ENCODE assay signal across 20 mouse cellular contexts in the genomic region with DNA sequence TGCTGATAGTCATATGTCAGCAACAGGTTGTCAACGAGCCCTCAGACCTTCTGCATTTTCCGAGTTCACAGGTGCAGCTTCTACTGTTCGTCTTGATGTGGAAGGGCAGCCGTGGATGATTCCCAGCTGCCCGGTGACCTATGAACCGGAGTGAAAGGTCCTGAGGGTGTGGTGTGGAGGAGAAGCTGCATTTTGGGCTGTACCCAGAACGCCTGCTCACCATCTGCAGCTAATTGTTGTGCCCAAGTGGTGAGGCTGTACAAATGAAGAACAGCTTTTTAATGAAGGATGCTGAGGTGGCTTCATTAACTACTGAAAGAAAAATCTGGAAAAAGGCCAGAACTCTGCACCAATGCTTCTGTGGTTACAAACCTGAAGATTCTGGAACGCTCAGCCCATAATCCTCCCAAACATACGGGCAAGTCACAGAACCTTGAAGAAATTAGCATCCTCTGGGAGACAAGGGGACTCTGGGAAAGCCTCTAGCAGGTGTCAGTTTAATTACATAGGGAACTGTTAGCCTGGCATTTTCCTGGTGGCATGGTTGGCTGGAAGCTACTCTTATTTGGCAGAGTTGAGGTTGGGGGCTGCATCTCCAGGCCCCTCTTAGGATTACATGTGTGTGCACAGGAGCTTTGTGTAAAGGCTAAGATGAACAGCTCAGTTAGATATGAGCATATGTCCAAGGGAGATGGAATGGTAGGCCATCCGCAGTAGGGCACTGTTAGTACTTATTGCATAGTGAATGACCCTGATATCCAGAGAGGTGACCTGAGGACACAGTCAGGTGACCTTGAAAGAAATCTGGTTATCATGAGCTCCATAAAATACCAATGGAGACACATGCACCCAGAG. TPM values are rescaled to one million over a fixed set of nuclear protein-coding genes. Genes with fewer than 3 reads are reported as not detected.
A peak's percentile ranks its signal among the peaks of the same experiment; 100 is the strongest.
DNase-seq lines count a peak whose midpoint lies in the region; TF ChIP-seq lines count a peak whose summit lies in the region.
"Had no signal": no experiment of that assay in that cellular context is flagged by ENCODE, and none has a peak within 500 bp of the region (broad histone marks: within the 10 kb centered on the region; RNA-seq: fewer than 3 reads in every experiment).

No protein-coding gene starts in this region.

- peaks cover 23% of the 10 kb centered on the region for H3K36me3 ChIP-seq in heart, adult 2 months (ENCODE audit: control insufficient read depth, insufficient read depth, low read length)
- no peaks in the 10 kb centered on the region; the same call in 1 of the 2 replicates for H3K36me3 ChIP-seq in small intestine, adult 2 months (ENCODE audit: control insufficient read depth, insufficient read depth, low read length)
- H3K36me3 ChIP-seq: embryonic facial prominence, embryonic 15.5 days; heart, embryonic 13.5 days; midbrain, embryonic 15.5 days; neural tube, embryonic 15.5 days had no signal

- no peak for TF ChIP-seq EP300 in heart, adult 2 months (IDR thresholded peaks at IDR 0.05; ENCODE audit: insufficient read depth, low read depth, low read length)

- peaks cover 18% of the 10 kb centered on the region for H3K4me1 ChIP-seq in heart, adult 2 months (ENCODE audit: control insufficient read depth, insufficient read depth, low read length)
- peaks cover 18% of the 10 kb centered on the region for H3K4me1 ChIP-seq in brown adipose tissue, adult 24 weeks (ENCODE audit: control insufficient read depth, insufficient read depth, insufficient read length, low read length)
- peaks cover 33% of the 10 kb centered on the region; the same call in 1 of the 2 replicates for H3K4me1 ChIP-seq in small intestine, adult 2 months (ENCODE audit: control insufficient read depth, insufficient read depth, insufficient read length, low read length)
- H3K4me1 ChIP-seq: midbrain, embryonic 15.5 days; neural tube, embryonic 15.5 days had no signal

- no peak for TF ChIP-seq POLR2A in heart, adult 2 months (IDR thresholded peaks at IDR 0.05; ENCODE audit: insufficient read depth, low read depth, low read length)
- no peak for TF ChIP-seq POLR2A in small intestine, adult 2 months (IDR thresholded peaks at IDR 0.05; ENCODE audit: low read depth, low read length)

- no peak overlapping the region for H3K4me3 ChIP-seq in heart, adult 2 months
- H3K4me3 ChIP-seq in brown adipose tissue, adult 24 weeks (ENCODE audit: insufficient read depth, low read depth, low read length) = no peak overlapping the region
- H3K4me3 ChIP-seq in small intestine, adult 2 months (ENCODE audit: low read depth, low read length) = no peak overlapping the region
- H3K4me3 ChIP-seq: embryonic facial prominence, embryonic 15.5 days; heart, embryonic 13.5 days; midbrain, embryonic 15.5 days; neural tube, embryonic 15.5 days had no signal

- H3K27ac ChIP-seq in heart, adult 2 months = peak overlapping the region; percentile 10; the same call in 1 of the 2 replicates
- peak overlapping the region; percentile 63 for H3K27ac ChIP-seq in brown adipose tissue, adult 24 weeks (replicated peaks; ENCODE audit: low read depth, low read length)
- peak overlapping the region; percentile 28 for H3K27ac ChIP-seq in small intestine, adult 2 months (ENCODE audit: insufficient read depth, low read depth, low read length)
- H3K27ac ChIP-seq: embryonic facial prominence, embryonic 15.5 days; heart, embryonic 13.5 days; midbrain, embryonic 15.5 days; neural tube, embryonic 15.5 days; stomach, postnatal 0 days had no signal

- no peak overlapping the region for H3K9ac ChIP-seq in heart, adult 2 months (ENCODE audit: low read depth, low read length)
- H3K9ac ChIP-seq: embryonic facial prominence, embryonic 15.5 days; heart, embryonic 13.5 days; midbrain, embryonic 15.5 days; neural tube, embryonic 15.5 days had no signal

- peaks cover 3% of the 10 kb centered on the region for H3K79me2 ChIP-seq in heart, adult 2 months (replicated peaks; ENCODE audit: control insufficient read depth, insufficient read depth, low read length)

- intact Hi-C loops in heart, adult 2 months (cut with DNase I) = no loop called here
- intact Hi-C loops in heart, postnatal 10 days (cut with DNase I) = no loop called here

- no peak for TF ChIP-seq CTCF in heart, adult 2 months (IDR thresholded peaks at IDR 0.05)
- TF ChIP-seq CTCF in small intestine, adult 2 months (IDR thresholded peaks at IDR 0.05; ENCODE audit: extremely low read depth, insufficient read length, insufficient replicate concordance, low read depth, low read length) = no peak

- WGBS in heart, adult 2 months = 73% methylated on average over 10 of the region's 10 CpGs
- WGBS in small intestine, adult 2 months = 56% methylated on average over 10 of the region's 10 CpGs

- no peak for DNase-seq in heart, adult 2 months
- no peak for DNase-seq in heart, postnatal 10 days
- peak; percentile 7 to 9 for DNase-seq in layer of hippocampus, postnatal 14 days (ENCODE audit: low spot score in 2 of 2)
- DNase-seq in layer of hippocampus, postnatal 25 days (ENCODE audit: extremely low spot score in 1 of 2, low spot score in 1 of 2) = no peak
- DNase-seq in spleen, adult 12 weeks (ENCODE audit: low spot score) = no peak
- DNase-seq: adrenal gland, adult 2 months; cerebellum, adult 11-12 months; cerebellum, postnatal 36 days; heart, postnatal 36 days; liver; lung, postnatal 14 days; right cerebral cortex, postnatal 14 days had no signal

- H3K27me3 ChIP-seq in heart, adult 2 months (ENCODE audit: control insufficient read depth, insufficient read depth, low read length) = no peaks in the 10 kb centered on the region
- no peaks in the 10 kb centered on the region for H3K27me3 ChIP-seq in small intestine, adult 2 months (ENCODE audit: control insufficient read depth, insufficient read depth, low read length)
- H3K27me3 ChIP-seq: embryonic facial prominence, embryonic 15.5 days; heart, embryonic 13.5 days; megakaryocyte, embryonic 14.5 days; midbrain, embryonic 15.5 days; neural tube, embryonic 15.5 days had no signal

RNA-seq across cellular contexts. Expression of gene Arhgap18, which starts 43.4 kb away (rescaled TPM):
- total RNA-seq in heart, adult 2 months (2021) = 10 to 100 TPM; 13.3 to 14.5 TPM
- polyA plus RNA-seq in heart, adult 2 months (2012; rRNA removed) = 4.1 and 9.0 TPM in 2 replicates
- 10 to 100 TPM; 36.3 to 64.0 TPM for total RNA-seq in heart, postnatal 10 days (2021)
- 1 to 10 TPM; 6.6 to 8.5 TPM for total RNA-seq in layer of hippocampus, postnatal 14 days (2021)
- 1 to 10 TPM; 4.6 to 5.4 TPM for total RNA-seq in layer of hippocampus, postnatal 25 days (2021)
- polyA plus RNA-seq in brown adipose tissue, adult 24 weeks (2012; ENCODE audit: insufficient read depth, insufficient read length, missing spikeins) = 9.8 and 22.1 TPM in 2 replicates
- polyA plus RNA-seq in small intestine, adult 2 months (2012; rRNA removed) = 0.96 and 2.6 TPM in 2 replicates

Comparison
In these comparisons a context has a peak if more than half of its experiments do, and no peak if none do; other contexts are left out.
1. DNase-seq: peak in layer of hippocampus, postnatal 14 days (2 of 2); none in heart, adult 2 months (0 of 2), heart, postnatal 10 days (0 of 2), layer of hippocampus, postnatal 25 days (0 of 2) and spleen, adult 12 weeks (single experiment).
2. H3K27ac ChIP-seq: peak in every context shown above with its lines; median percentile 63 in brown adipose tissue, adult 24 weeks; 28 in small intestine, adult 2 months; 10 in heart, adult 2 months.